Mouse (Mus musculus): Measurements from ENCODE around the gene Aurka. TPM values are rescaled to one million over a fixed set of nuclear protein-coding genes. Genes with fewer than 3 reads are reported as not detected.

Gene Aurka
- polyA plus RNA-seq, 1 experiment, result 1.7 TPM

DNA sequence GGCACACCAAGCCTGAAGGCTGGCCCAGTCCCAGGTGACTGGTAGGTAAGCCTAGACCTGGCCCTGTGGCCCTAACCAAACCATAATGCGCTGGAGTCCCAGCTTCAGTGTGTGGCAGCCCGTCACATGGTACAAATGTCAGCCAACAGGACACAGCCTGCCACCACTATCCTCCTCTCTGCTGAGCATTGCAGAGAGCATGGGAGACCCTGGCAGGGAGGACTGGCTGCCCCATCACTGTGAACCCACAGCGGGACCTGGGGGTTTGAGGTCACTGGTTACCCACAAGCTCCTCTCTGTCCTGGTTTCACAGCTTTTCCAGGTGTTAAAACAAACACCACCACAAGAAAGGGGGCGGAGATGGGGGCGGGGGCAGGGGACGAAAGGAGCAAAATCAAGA, 20.0 kb upstream of the Aurka start:
- Histone ChIP-seq H3K4me1 (ENCODE audit: control insufficient read depth, insufficient read depth, low read length) (peaks cover 5% of the 10 kb centered on the region), H3K4me3 (ENCODE audit: insufficient read depth, low read length) (no peak overlapping the region), H3K27ac (ENCODE audit: insufficient read depth, low read length) (no peak overlapping the region)
- no peak for TF ChIP-seq CTCF (IDR thresholded peaks at IDR 0.05; ENCODE audit: extremely low read depth, insufficient read depth, low read length)
- no peak for TF ChIP-seq POLR2A (IDR thresholded peaks at IDR 0.05; ENCODE audit: extremely low read depth, insufficient read depth, low read length)

DNA sequence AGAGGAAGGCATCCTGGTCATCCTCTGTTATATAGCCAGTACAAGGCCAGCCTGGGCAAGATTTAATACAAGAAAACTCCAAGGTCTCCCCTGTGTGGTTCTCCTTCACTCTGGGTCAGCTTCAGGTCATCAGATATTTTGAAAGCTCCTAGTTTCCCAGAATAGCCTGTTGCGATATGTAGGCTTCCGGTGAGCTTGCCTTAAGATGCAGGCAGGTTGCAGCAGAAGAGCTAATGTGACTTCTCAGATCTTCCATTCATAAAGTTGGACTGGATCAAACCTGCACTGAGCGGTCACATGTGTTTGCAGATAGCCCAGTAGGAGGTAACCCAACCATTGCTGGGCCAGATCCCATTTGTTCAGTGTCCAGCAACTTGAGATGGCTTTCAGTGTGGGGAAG, 14.4 kb upstream of the Aurka start:
- no peak for TF ChIP-seq CTCF (IDR thresholded peaks at IDR 0.05; ENCODE audit: extremely low read depth, insufficient read depth, low read length)
- TF ChIP-seq POLR2A (IDR thresholded peaks at IDR 0.05; ENCODE audit: extremely low read depth, insufficient read depth, low read length), result no peak
- Histone ChIP-seq H3K4me1 (ENCODE audit: control insufficient read depth, insufficient read depth, low read length) (no peaks in the 10 kb centered on the region), H3K27ac (ENCODE audit: insufficient read depth, low read length) (no peak overlapping the region), H3K4me3 (ENCODE audit: insufficient read depth, low read length) (no peak overlapping the region)

DNA sequence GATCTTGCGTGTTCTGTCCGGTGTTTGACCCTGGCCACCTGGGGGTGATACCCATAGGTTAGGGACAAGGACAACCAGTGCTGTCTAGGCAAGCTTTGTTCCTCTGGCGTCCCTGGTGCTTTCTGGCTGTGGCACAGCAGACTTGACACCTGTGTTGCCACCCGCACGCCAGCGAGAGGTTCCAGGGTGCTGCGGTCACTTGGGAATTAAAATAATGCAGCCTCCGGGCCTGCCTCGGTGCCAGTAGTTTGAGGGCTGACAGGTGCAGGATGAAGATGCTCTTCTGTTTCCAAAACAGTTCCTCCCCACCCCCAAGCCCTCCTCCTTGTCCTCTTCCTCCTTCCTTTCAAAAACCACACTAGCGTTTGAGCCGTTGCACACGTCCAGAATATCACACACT, 11.6 kb upstream of the Aurka start:
- Histone ChIP-seq H3K4me3 (ENCODE audit: insufficient read depth, low read length) (no peak overlapping the region), H3K27ac (ENCODE audit: insufficient read depth, low read length) (no peak overlapping the region), H3K4me1 (ENCODE audit: control insufficient read depth, insufficient read depth, low read length) (no peaks in the 10 kb centered on the region)
- no peak for TF ChIP-seq CTCF (IDR thresholded peaks at IDR 0.05; ENCODE audit: extremely low read depth, insufficient read depth, low read length)

DNA sequence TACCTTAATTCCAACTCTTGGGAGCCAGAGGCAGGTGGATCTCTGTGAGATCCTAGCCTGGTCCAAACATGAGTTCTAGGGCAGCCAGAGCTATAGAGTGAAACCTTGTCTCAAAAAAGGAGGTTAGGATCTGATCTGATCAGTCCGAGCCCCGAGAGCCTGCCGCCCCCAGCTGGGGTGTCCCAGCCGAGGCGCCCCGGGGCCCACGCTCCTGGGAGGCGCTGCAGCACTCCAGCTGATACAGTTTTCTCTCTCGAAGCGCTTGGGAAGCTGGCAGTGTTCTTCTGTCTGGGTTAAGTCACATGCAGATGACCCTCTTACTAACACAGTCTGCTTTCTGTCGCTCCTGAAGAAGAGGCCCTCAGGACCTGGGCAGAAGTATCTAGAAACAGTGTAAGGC, 11.0 kb upstream of the Aurka start:
- Histone ChIP-seq H3K27ac (ENCODE audit: insufficient read depth, low read length) (no peak overlapping the region), H3K4me3 (ENCODE audit: insufficient read depth, low read length) (no peak overlapping the region)

DNA sequence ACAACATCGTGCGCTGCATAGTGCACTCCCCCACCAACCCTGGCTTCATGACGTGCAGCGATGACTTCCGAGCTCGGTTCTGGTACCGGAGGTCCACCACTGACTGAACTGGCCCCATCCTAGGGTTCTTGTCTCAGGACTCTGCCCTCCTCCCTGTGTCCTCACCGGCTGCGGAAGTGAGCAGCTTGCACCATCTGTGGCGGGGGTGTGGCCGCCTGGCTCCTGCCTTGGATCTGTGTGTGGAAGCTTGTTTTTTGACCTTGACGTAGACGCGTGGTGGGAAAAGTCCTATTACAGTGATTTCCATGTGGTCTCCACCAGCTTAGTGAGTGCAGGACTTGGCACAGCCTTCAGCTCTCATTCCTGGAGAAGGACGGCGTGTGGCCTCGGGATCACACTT, 10.2 kb upstream of the Aurka start:
- no peak overlapping the region for H3K4me3 ChIP-seq (ENCODE audit: insufficient read depth, low read length)
- H3K27ac ChIP-seq (ENCODE audit: insufficient read depth, low read length), result no peak overlapping the region
- no peak for TF ChIP-seq CTCF (IDR thresholded peaks at IDR 0.05; ENCODE audit: extremely low read depth, insufficient read depth, low read length)
- TF ChIP-seq POLR2A (IDR thresholded peaks at IDR 0.05; ENCODE audit: extremely low read depth, insufficient read depth, low read length), result no peak
- H3K4me1 ChIP-seq (ENCODE audit: control insufficient read depth, insufficient read depth, low read length), result no peaks in the 10 kb centered on the region

More for the DNA sequence above, 11.0 kb upstream of the Aurka start:
- TF ChIP-seq CTCF (IDR thresholded peaks at IDR 0.05; ENCODE audit: extremely low read depth, insufficient read depth, low read length) (no peak), POLR2A (IDR thresholded peaks at IDR 0.05; ENCODE audit: extremely low read depth, insufficient read depth, low read length) (no peak)
- H3K4me1 ChIP-seq (ENCODE audit: control insufficient read depth, insufficient read depth, low read length), result no peaks in the 10 kb centered on the region

DNA sequence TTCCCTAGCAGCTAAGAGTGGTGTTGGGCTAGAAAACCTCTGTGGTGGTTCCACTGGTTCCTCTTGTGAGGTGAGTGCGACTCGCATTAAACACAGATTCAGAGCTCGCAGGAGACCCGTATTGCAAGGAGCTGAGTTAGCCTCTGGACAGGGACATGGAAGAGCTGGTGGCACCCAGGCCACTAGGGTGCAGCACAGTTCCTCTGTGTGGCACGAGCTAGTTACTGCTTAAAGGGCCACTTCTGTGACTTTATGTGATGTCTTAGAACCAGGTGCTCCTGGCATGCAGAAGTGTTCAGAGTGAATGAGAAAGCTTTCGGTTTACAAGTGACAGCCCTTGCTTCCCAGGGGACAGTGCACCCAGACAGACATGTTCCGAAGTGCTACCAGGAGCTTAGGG, 8.0 kb upstream of the Aurka start:
- no peak overlapping the region for H3K27ac ChIP-seq (ENCODE audit: insufficient read depth, low read length)
- no peak overlapping the region for H3K4me3 ChIP-seq (ENCODE audit: insufficient read depth, low read length)
- H3K4me1 ChIP-seq (ENCODE audit: control insufficient read depth, insufficient read depth, low read length), result no peaks in the 10 kb centered on the region
- TF ChIP-seq CTCF (IDR thresholded peaks at IDR 0.05; ENCODE audit: extremely low read depth, insufficient read depth, low read length) (peak; percentile 68), POLR2A (IDR thresholded peaks at IDR 0.05; ENCODE audit: extremely low read depth, insufficient read depth, low read length) (no peak)

DNA sequence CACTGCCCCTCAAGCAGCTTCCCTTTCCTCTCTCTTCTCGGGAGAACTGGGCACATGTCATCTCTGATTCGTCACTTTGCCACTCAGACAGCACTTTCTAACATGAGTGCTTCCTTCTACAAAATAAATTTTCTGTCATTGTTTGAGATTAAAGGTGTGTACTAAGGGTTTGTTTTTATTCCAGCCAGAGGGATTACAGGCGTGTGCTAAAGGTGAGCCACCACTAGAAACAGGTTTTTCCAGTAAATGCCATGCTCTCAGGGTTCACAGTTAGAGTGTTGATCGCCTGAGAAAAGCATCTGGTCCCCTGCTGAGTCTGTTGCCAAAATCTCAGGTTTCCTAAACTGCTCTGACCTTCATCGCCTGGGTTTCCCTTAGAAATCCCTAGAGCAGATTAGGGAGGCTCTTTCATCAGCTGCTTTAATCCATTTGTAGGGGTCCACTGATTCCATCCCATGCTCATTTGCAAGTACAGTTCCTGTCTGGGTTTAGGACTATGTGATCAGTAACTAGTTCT, 6.7 kb upstream of the Aurka start:
- Histone ChIP-seq H3K4me3 (ENCODE audit: insufficient read depth, low read length) (no peak overlapping the region), H3K4me1 (ENCODE audit: control insufficient read depth, insufficient read depth, low read length) (no peaks in the 10 kb centered on the region), H3K27ac (ENCODE audit: insufficient read depth, low read length) (no peak overlapping the region)
- TF ChIP-seq POLR2A (IDR thresholded peaks at IDR 0.05; ENCODE audit: extremely low read depth, insufficient read depth, low read length) (no peak), CTCF (IDR thresholded peaks at IDR 0.05; ENCODE audit: extremely low read depth, insufficient read depth, low read length) (no peak)

DNA sequence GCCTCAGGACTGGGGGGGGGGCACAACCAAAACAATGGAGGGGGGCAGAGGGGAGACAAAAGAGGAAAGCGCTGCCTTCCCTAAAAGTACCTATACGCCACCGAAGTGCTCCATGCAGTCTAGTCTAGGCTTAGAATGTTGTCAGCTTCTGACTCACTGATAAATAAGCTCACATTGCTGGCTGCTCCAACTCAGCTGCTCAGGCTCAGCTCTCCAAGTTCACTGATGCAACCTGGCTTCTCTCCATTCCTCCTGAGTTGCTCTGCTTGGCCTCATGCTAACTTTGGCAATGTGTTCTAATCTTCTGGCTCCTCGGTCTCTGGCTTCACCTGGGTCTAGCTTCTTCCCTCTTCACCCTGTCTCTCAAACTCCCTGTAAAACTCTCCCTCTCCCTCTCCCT, 6.2 kb upstream of the Aurka start:
- H3K4me3 ChIP-seq (ENCODE audit: insufficient read depth, low read length), result no peak overlapping the region
- H3K4me1 ChIP-seq (ENCODE audit: control insufficient read depth, insufficient read depth, low read length), result peaks cover 2% of the 10 kb centered on the region; the same call in 1 of the 2 replicates
- no peak overlapping the region for H3K27ac ChIP-seq (ENCODE audit: insufficient read depth, low read length)
- TF ChIP-seq POLR2A (IDR thresholded peaks at IDR 0.05; ENCODE audit: extremely low read depth, insufficient read depth, low read length), result no peak
- TF ChIP-seq CTCF (IDR thresholded peaks at IDR 0.05; ENCODE audit: extremely low read depth, insufficient read depth, low read length), result no peak

DNA sequence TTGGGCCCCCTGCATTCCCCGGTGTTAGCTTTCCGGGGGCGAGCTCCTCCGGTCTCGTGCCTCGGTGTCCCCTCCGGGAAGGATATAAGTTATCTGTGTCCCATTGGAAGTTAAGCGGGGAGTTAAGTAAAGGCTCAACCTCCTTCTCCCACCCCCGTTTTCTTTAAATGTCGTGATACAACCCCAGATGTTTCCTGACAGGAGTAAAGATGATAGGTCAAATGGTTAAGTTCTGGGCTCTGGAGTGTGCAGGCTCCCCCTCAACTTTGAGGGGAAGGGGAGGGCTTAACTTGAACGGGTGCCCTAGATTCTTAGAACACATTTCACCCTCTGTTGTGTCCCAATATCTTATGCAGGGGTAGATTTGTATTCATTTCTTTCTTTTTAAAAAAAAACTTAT, 923 bp upstream of the Aurka start:
- TF ChIP-seq CTCF (IDR thresholded peaks at IDR 0.05; ENCODE audit: extremely low read depth, insufficient read depth, low read length), result no peak
- no peak for TF ChIP-seq POLR2A (IDR thresholded peaks at IDR 0.05; ENCODE audit: extremely low read depth, insufficient read depth, low read length)
- H3K27ac ChIP-seq (ENCODE audit: insufficient read depth, low read length), result no peak overlapping the region
- peak overlapping the region; percentile 57 for H3K4me3 ChIP-seq (ENCODE audit: insufficient read depth, low read length)
- peaks cover 2% of the 10 kb centered on the region; the same call in 1 of the 2 replicates for H3K4me1 ChIP-seq (ENCODE audit: control insufficient read depth, insufficient read depth, low read length)

DNA sequence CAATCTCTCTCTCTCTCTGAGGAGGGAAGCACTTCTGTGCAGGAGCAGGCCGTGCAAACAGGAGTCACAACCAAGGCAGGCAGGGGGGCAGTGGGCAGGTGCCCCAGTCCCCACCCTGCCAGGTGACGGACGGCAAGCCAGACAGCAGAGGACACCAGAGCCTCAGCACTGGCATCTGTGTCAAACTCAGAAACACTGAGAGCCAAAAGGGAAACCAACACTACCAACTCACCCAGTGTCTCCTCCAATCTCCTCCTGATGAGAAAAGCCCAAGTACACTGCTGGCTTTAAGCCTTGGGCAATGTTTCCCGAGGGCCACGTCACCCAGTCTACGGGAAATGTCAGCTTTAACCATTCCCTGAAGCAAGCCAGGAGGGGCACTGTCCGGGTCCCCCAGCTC, 7.2 kb downstream of the Aurka start:
- Histone ChIP-seq H3K4me1 (ENCODE audit: control insufficient read depth, insufficient read depth, low read length) (no peaks in the 10 kb centered on the region), H3K4me3 (ENCODE audit: insufficient read depth, low read length) (no peak overlapping the region), H3K27ac (ENCODE audit: insufficient read depth, low read length) (no peak overlapping the region)
- no peak for TF ChIP-seq CTCF (IDR thresholded peaks at IDR 0.05; ENCODE audit: extremely low read depth, insufficient read depth, low read length)
- no peak for TF ChIP-seq POLR2A (IDR thresholded peaks at IDR 0.05; ENCODE audit: extremely low read depth, insufficient read depth, low read length)
